Mouse (Mus musculus) neural tube, embryonic 11.5 days (tissue): ENCODE data around the gene Tpp1. TPM values are rescaled to one million over a fixed set of nuclear protein-coding genes. Genes with fewer than 3 reads are reported as not detected.
"Not testable (repeated sequence)": the region's sequence is repeated elsewhere in the genome, so short reads cannot be mapped to it uniquely, and the experiment has no call there.

ENCODE experiments used
- ATAC-seq: fragments of 200-750 bp; cut with Nextera tagmentation; 2 replicates; pipeline ENCODE4 v1.8.0; 2017; ENCODE audit warnings: moderate number of reproducible peaks, mild to moderate bottlenecking, moderate TSS enrichment, moderate library complexity; ENCODE audit not compliant: insufficient read depth, low FRiP score, low TSS enrichment
- DNase-seq: peaks from one replicate; pipeline ENCODE4 v3.0.0-alpha.2; 2015; ENCODE audit warnings: low spot score
- H3K27ac ChIP-seq: fragments of 300-500 bp; sonication (generic); 2 replicates; pipeline ENCODE4 v1.5.1; 2014; ENCODE audit warnings: low read depth, mild to moderate bottlenecking, low read length
- H3K27me3 ChIP-seq: fragments of 300-500 bp; sonication (generic); 2 replicates; pipeline ENCODE4 v1.6.1; 2014; ENCODE audit warnings: mild to moderate bottlenecking, low read length, mixed read lengths; ENCODE audit not compliant: control insufficient read depth, insufficient read depth
- H3K36me3 ChIP-seq: fragments of 300-500 bp; sonication (generic); 2 replicates; pipeline ENCODE4 v1.6.1; 2014; ENCODE audit warnings: mild to moderate bottlenecking, low read length, moderate library complexity, mixed read lengths; ENCODE audit not compliant: control insufficient read depth, insufficient read depth
- H3K4me1 ChIP-seq: fragments of 300-500 bp; sonication (generic); 2 replicates; pipeline ENCODE4 v1.6.1; 2014; ENCODE audit warnings: low read length, mixed read lengths; ENCODE audit not compliant: control insufficient read depth, insufficient read depth
- H3K4me2 ChIP-seq: fragments of 300-500 bp; sonication (generic); 2 replicates; pipeline ENCODE4 v1.6.1; 2014; ENCODE audit warnings: low read depth, mild to moderate bottlenecking, moderate library complexity
- H3K4me3 ChIP-seq: fragments of 300-500 bp; sonication (generic); 2 replicates; pipeline ENCODE4 v1.5.1; 2014; ENCODE audit warnings: low read depth, low read length
- H3K9ac ChIP-seq: fragments of 300-500 bp; sonication (generic); 2 replicates; pipeline ENCODE4 v1.6.1; 2014; ENCODE audit warnings: mild to moderate bottlenecking, low read length
- H3K9me3 ChIP-seq: fragments of 300-500 bp; sonication (generic); 2 replicates; pipeline ENCODE4 v1.6.1; 2016; ENCODE audit warnings: low read length; ENCODE audit not compliant: control insufficient read depth
- WGBS: fragments of 180-500 bp; shearing (Covaris S2); extraction: QIAGEN DNeasy Blood & Tissue Kit; methylation state at CpG from one replicate; pipeline ENCODE4 v1.1.7; 2014; 5-methylcytosine and 5-hydroxymethylcytosine counted together
- polyA plus RNA-seq: library from polyadenylated mRNA; unstranded; fragments of >200 nt; fragmentation: Nextera tagmentation; extraction: Ambion mirVana; gene quantifications from 2 replicates; pipeline ENCODE4 v1.2.1, GENCODE M21; 2014

Gene Tpp1
- polyA plus RNA-seq, 1 experiment from 2014 or later: 54.8 TPM

GRCm38 (mm10) chr7:105747776-105748175, 4.3 kb downstream of the Tpp1 start:
- peaks cover 5% of the 10 kb centered on the region for H3K36me3 ChIP-seq
- no peaks in the 10 kb centered on the region for H3K9me3 ChIP-seq
- ATAC-seq (no peak), DNase-seq (no peak)
- no peak overlapping the region for H3K9ac ChIP-seq
- H3K4me3 ChIP-seq: no peak overlapping the region
- no peak overlapping the region for H3K27ac ChIP-seq
- WGBS: 82% methylated on average over 2 of the region's 2 CpGs
- peaks cover 10% of the 10 kb centered on the region for H3K4me1 ChIP-seq
- H3K4me2 ChIP-seq: no peak overlapping the region
- no peaks in the 10 kb centered on the region for H3K27me3 ChIP-seq

GRCm38 (mm10) chr7:105743926-105744590, 8.0 kb downstream of the Tpp1 start, which contains the start of gene Taf10:
Gene Taf10, minus strand, starts transcription at chr7:105744361.
- WGBS: under 1% methylated on average over 64 of the region's 67 CpGs
- peak; percentile 96 for ATAC-seq

GRCm38 (mm10) chr7:105743246-105743925, 8.6 kb downstream of the Tpp1 start:
- H3K4me1 ChIP-seq, H3K27ac ChIP-seq, ATAC-seq, H3K36me3 ChIP-seq, DNase-seq, H3K27me3 ChIP-seq, H3K9me3 ChIP-seq: not testable (repeated sequence)
- Histone ChIP-seq H3K4me3 (peak overlapping the region; percentile 98), H3K9ac (peak overlapping the region; percentile 86), H3K4me2 (peak overlapping the region; percentile 86)
- 49% methylated on average over 15 of the region's 20 CpGs for WGBS

More at GRCm38 (mm10) chr7:105743926-105744590, 8.0 kb downstream of the Tpp1 start, which contains the start of gene Taf10:
- H3K27ac ChIP-seq: peak within 1 kb of the TSS; percentile 63
- H3K27me3 ChIP-seq: no peaks in the 10 kb centered on the region
- peak within 1 kb of the TSS; percentile 86 for H3K9ac ChIP-seq
- H3K36me3 ChIP-seq: peaks cover 6% of the 10 kb centered on the region
- peak within 1 kb of the TSS; percentile 86 for H3K4me2 ChIP-seq
- peaks cover 7% of the 10 kb centered on the region for H3K4me1 ChIP-seq
- DNase-seq: peak; percentile 91
- H3K4me3 ChIP-seq: peak within 1 kb of the TSS; percentile 98
- no peaks in the 10 kb centered on the region for H3K9me3 ChIP-seq

GRCm38 (mm10) chr7:105742539-105743215, 9.4 kb downstream of the Tpp1 start:
- H3K4me2 ChIP-seq: peak overlapping the region; percentile 86
- not testable (repeated sequence) for H3K9ac ChIP-seq, H3K36me3 ChIP-seq, H3K9me3 ChIP-seq, H3K27ac ChIP-seq, ATAC-seq, H3K4me3 ChIP-seq, H3K27me3 ChIP-seq, H3K4me1 ChIP-seq, DNase-seq
- WGBS: 84% methylated on average over 7 of the region's 7 CpGs

- WGBS: 95% methylated on average over 9 of the region's 9 CpGs
- Histone ChIP-seq H3K4me3 (no peak overlapping the region), H3K4me2 (no peak overlapping the region), H3K36me3 (peaks cover 2% of the 10 kb centered on the region), H3K4me1 (peaks cover 12% of the 10 kb centered on the region), H3K9ac (no peak overlapping the region), H3K27ac (no peak overlapping the region), H3K9me3 (no peaks in the 10 kb centered on the region), H3K27me3 (no peaks in the 10 kb centered on the region)
- ATAC-seq: no peak
- DNase-seq: no peak
Observed at GRCm38 (mm10) chr7:105741978-105742377, 10.1 kb downstream of the Tpp1 start.

- H3K27me3 ChIP-seq: no peaks in the 10 kb centered on the region
- DNase-seq (no peak), ATAC-seq (no peak)
- no peak overlapping the region for H3K4me3 ChIP-seq
- peaks cover 2% of the 10 kb centered on the region for H3K36me3 ChIP-seq
- H3K27ac ChIP-seq: no peak overlapping the region
- H3K4me2 ChIP-seq: no peak overlapping the region
- H3K4me1 ChIP-seq: peaks cover 12% of the 10 kb centered on the region
- no peaks in the 10 kb centered on the region for H3K9me3 ChIP-seq
- no peak overlapping the region for H3K9ac ChIP-seq
- 87% methylated on average over 6 of the region's 6 CpGs for WGBS
Observed at GRCm38 (mm10) chr7:105740851-105741250, 11.2 kb downstream of the Tpp1 start.

GRCm38 (mm10) chr7:105740089-105740795, 11.8 kb downstream of the Tpp1 start:
- no peak overlapping the region for H3K9ac ChIP-seq
- no peak for ATAC-seq
- WGBS: 90% methylated on average over 13 of the region's 13 CpGs
- H3K4me1 ChIP-seq: peaks cover 12% of the 10 kb centered on the region
- H3K27ac ChIP-seq: no peak overlapping the region
- no peaks in the 10 kb centered on the region for H3K27me3 ChIP-seq
- H3K4me3 ChIP-seq: no peak overlapping the region
- H3K4me2 ChIP-seq: no peak overlapping the region
- DNase-seq: no peak
- peaks cover 2% of the 10 kb centered on the region for H3K36me3 ChIP-seq
- no peaks in the 10 kb centered on the region for H3K9me3 ChIP-seq

GRCm38 (mm10) chr7:105738948-105739347, 13.1 kb downstream of the Tpp1 start:
- Histone ChIP-seq H3K36me3 (peaks cover 2% of the 10 kb centered on the region), H3K4me3 (no peak overlapping the region), H3K27ac (no peak overlapping the region)

More at GRCm38 (mm10) chr7:105738948-105739347, 13.1 kb downstream of the Tpp1 start:
- DNase-seq: peak; percentile 58
- Histone ChIP-seq H3K27me3 (no peaks in the 10 kb centered on the region), H3K9me3 (no peaks in the 10 kb centered on the region), H3K4me2 (peak overlapping the region; percentile 20), H3K9ac (no peak overlapping the region), H3K4me1 (peaks cover 12% of the 10 kb centered on the region)
- WGBS: 35% methylated on average over 3 of the region's 3 CpGs
- ATAC-seq: no peak
